Mouse (Mus musculus) heart, embryonic 11.5 days (tissue): ENCODE measurements around the gene Apoe. TPM values are rescaled to one million over a fixed set of nuclear protein-coding genes. Genes with fewer than 3 reads are reported as not detected.
"Not testable (repeated sequence)": the region's sequence is repeated elsewhere in the genome, so short reads cannot be mapped to it uniquely, and the experiment has no call there.

Experiments used
- ATAC-seq: fragments of 200-750 bp; cut with Nextera tagmentation; replicated peaks from 2 replicates; pipeline ENCODE4 v1.8.0; 2017; ENCODE audit warnings: moderate library complexity; ENCODE audit not compliant: insufficient number of reproducible peaks, low FRiP score, low TSS enrichment
- H3K27ac ChIP-seq: fragments of 300-500 bp; sonication (generic); 2 replicates; pipeline ENCODE4 v1.5.1; 2014; ENCODE audit warnings: mild to moderate bottlenecking, low read depth, low read length
- H3K27me3 ChIP-seq: fragments of 300-500 bp; sonication (generic); 2 replicates; pipeline ENCODE4 v1.6.1; 2014; ENCODE audit warnings: mild to moderate bottlenecking, low read length, mixed read lengths; ENCODE audit not compliant: control insufficient read depth, insufficient read depth
- H3K36me3 ChIP-seq: fragments of 300-500 bp; sonication (generic); 2 replicates; pipeline ENCODE4 v1.6.1; 2014; ENCODE audit warnings: mild to moderate bottlenecking, low read length, moderate library complexity, mixed read lengths; ENCODE audit not compliant: control insufficient read depth, insufficient read depth
- H3K4me1 ChIP-seq: fragments of 300-500 bp; sonication (generic); 2 replicates; pipeline ENCODE4 v1.6.1; 2014; ENCODE audit warnings: low read length; ENCODE audit not compliant: control insufficient read depth, insufficient read depth
- H3K4me2 ChIP-seq: fragments of 300-500 bp; sonication (generic); 2 replicates; pipeline ENCODE4 v1.6.1; 2014; ENCODE audit warnings: mild to moderate bottlenecking, moderate library complexity
- H3K4me3 ChIP-seq: fragments of 300-500 bp; sonication (generic); 2 replicates; pipeline ENCODE4 v1.5.1; 2014; ENCODE audit warnings: low read depth, low read length
- H3K9ac ChIP-seq: fragments of 300-500 bp; sonication (generic); 2 replicates; pipeline ENCODE4 v1.6.1; 2014; ENCODE audit warnings: mild to moderate bottlenecking, low read depth, low read length, moderate library complexity
- H3K9me3 ChIP-seq: fragments of 300-500 bp; sonication (generic); replicated peaks from 2 replicates; pipeline ENCODE4 v1.6.1; 2016; ENCODE audit warnings: low read length; ENCODE audit not compliant: control insufficient read depth
- WGBS: fragments of 180-500 bp; shearing (Covaris S2); extraction: QIAGEN DNeasy Blood & Tissue Kit; methylation state at CpG from one replicate; pipeline ENCODE4 v1.1.7; 2014; ENCODE audit not compliant: insufficient replicate concordance; 5-methylcytosine and 5-hydroxymethylcytosine counted together
- polyA plus RNA-seq: library from polyadenylated mRNA; unstranded; fragments of >200 nt; fragmentation: Nextera tagmentation; extraction: Ambion mirVana; gene quantifications from 2 replicates; pipeline ENCODE4 v1.2.1, GENCODE M21; 2014

The Apoe gene
- polyA plus RNA-seq, 1 experiment from 2014 or later = 357 TPM

GRCm38 (mm10) chr7:19691873-19692865 is 6.8 kb downstream of the Apoe start, which contains the start of gene Apoc1:
Gene Apoc1 (minus strand): TSS chr7:19692660.
- Histone ChIP-seq H3K27me3 (no peaks in the 10 kb centered on the region), H3K27ac (peak within 1 kb of the TSS; percentile 54), H3K36me3 (peaks cover 6% of the 10 kb centered on the region), H3K9me3 (no peaks in the 10 kb centered on the region), H3K4me1 (peaks cover 32% of the 10 kb centered on the region), H3K4me3 (no peak within 1 kb of the TSS), H3K4me2 (peak within 1 kb of the TSS; percentile 29), H3K9ac (no peak within 1 kb of the TSS)
- no peak for ATAC-seq
- 43% methylated on average over 28 of the region's 28 CpGs for WGBS

GRCm38 (mm10) chr7:19691434-19691833 is 7.6 kb downstream of the Apoe start:
- no peak overlapping the region for H3K27ac ChIP-seq
- no peak overlapping the region for H3K9ac ChIP-seq
- no peaks in the 10 kb centered on the region for H3K27me3 ChIP-seq
- H3K4me2 ChIP-seq = no peak overlapping the region
- WGBS = 67% methylated on average over 6 of the region's 6 CpGs
- no peaks in the 10 kb centered on the region for H3K9me3 ChIP-seq
- ATAC-seq = no peak
- no peak overlapping the region for H3K4me3 ChIP-seq
- peaks cover 3% of the 10 kb centered on the region for H3K36me3 ChIP-seq
- peaks cover 29% of the 10 kb centered on the region for H3K4me1 ChIP-seq

GRCm38 (mm10) chr7:19690845-19691244 is 8.1 kb downstream of the Apoe start:
- Histone ChIP-seq H3K9me3 (no peaks in the 10 kb centered on the region), H3K27me3 (no peaks in the 10 kb centered on the region), H3K36me3 (no peaks in the 10 kb centered on the region), H3K27ac (no peak overlapping the region), H3K4me1 (peaks cover 29% of the 10 kb centered on the region), H3K9ac (no peak overlapping the region), H3K4me3 (no peak overlapping the region), H3K4me2 (no peak overlapping the region)
- no peak for ATAC-seq
- 82% methylated on average over 4 of the region's 4 CpGs for WGBS

- Histone ChIP-seq H3K4me2 (no peak overlapping the region), H3K36me3 (no peaks in the 10 kb centered on the region), H3K9ac (no peak overlapping the region), H3K27ac (no peak overlapping the region), H3K27me3 (no peaks in the 10 kb centered on the region), H3K9me3 (no peaks in the 10 kb centered on the region), H3K4me1 (peaks cover 18% of the 10 kb centered on the region), H3K4me3 (no peak overlapping the region)
- ATAC-seq = no peak
- WGBS = 93% methylated on average over 2 of the region's 2 CpGs
Observed at GRCm38 (mm10) chr7:19688611-19689010, 10.4 kb downstream of the Apoe start.

- Histone ChIP-seq H3K36me3 (no peaks in the 10 kb centered on the region), H3K4me2 (no peak overlapping the region), H3K27ac (no peak overlapping the region), H3K9me3 (no peaks in the 10 kb centered on the region), H3K9ac (no peak overlapping the region), H3K4me3 (no peak overlapping the region), H3K27me3 (no peaks in the 10 kb centered on the region), H3K4me1 (peaks cover 13% of the 10 kb centered on the region)
- WGBS = 89% methylated on average over 10 of the region's 10 CpGs
- ATAC-seq = no peak
Observed at GRCm38 (mm10) chr7:19688101-19688500, 10.9 kb downstream of the Apoe start.

GRCm38 (mm10) chr7:19686927-19687583 is 11.9 kb downstream of the Apoe start:
- ATAC-seq, H3K4me3 ChIP-seq, H3K4me1 ChIP-seq, H3K9ac ChIP-seq, H3K36me3 ChIP-seq, H3K27ac ChIP-seq, H3K4me2 ChIP-seq, H3K27me3 ChIP-seq, H3K9me3 ChIP-seq: not testable (repeated sequence)
- WGBS = 47% methylated on average over 8 of the region's 8 CpGs

GRCm38 (mm10) chr7:19686521-19686920 is 12.5 kb downstream of the Apoe start:
- no peak for ATAC-seq
- no peak overlapping the region for H3K27ac ChIP-seq

GRCm38 (mm10) chr7:19685374-19685773 is 13.6 kb downstream of the Apoe start:
- Histone ChIP-seq H3K4me3 (no peak overlapping the region), H3K36me3 (no peaks in the 10 kb centered on the region), H3K4me1 (0 out of 2 replicates have a peak, but pooled peaks cover 3% of the 10 kb centered on the region), H3K27me3 (no peaks in the 10 kb centered on the region), H3K9ac (no peak overlapping the region; the same call in 1 of the 2 replicates), H3K27ac (no peak overlapping the region), H3K9me3 (no peaks in the 10 kb centered on the region), H3K4me2 (no peak overlapping the region)
- ATAC-seq = no peak
- WGBS = 63% methylated on average over 4 of the region's 4 CpGs

More at GRCm38 (mm10) chr7:19686521-19686920, 12.5 kb downstream of the Apoe start:
- no peaks in the 10 kb centered on the region for H3K4me1 ChIP-seq
- H3K27me3 ChIP-seq = no peaks in the 10 kb centered on the region
- H3K9ac ChIP-seq = no peak overlapping the region
- WGBS = 83% methylated on average over 6 of the region's 6 CpGs
- no peaks in the 10 kb centered on the region for H3K36me3 ChIP-seq
- no peak overlapping the region for H3K4me2 ChIP-seq
- H3K9me3 ChIP-seq = no peaks in the 10 kb centered on the region
- H3K4me3 ChIP-seq = no peak overlapping the region
